Mouse (Mus musculus): ENCODE measurements around the gene Gm7879. TPM values are rescaled to one million over a fixed set of nuclear protein-coding genes. Genes with fewer than 3 reads are reported as not detected.

The Gm7879 gene
- polyA plus RNA-seq (2015; fragmentation: Nextera tagmentation; extraction: Ambion mirVana): 1.00 TPM in 1 of 2 replicates, not detected in the other

GRCm38 (mm10) chr5:43912844-43913243, at the start of gene Gm7879:
TSS of gene Gm7879 (plus strand) at chr5:43913144.

GRCm38 (mm10) chr5:43868253-43868652, 44.7 kb upstream of the Gm7879 start, which contains the start of gene Cd38:
TSS of gene Cd38 (plus strand) at chr5:43868553.

Other genes with a start within 250 kb of the Gm7879 start
- 0.44 and 0.74 TPM in 2 replicates for gene Bst1, start 94.3 kb upstream of the Gm7879 start, polyA plus RNA-seq (2015; fragmentation: Nextera tagmentation; extraction: Ambion mirVana)
- gene Fbxl5, start 91.5 kb upstream of the Gm7879 start, polyA plus RNA-seq (2015; fragmentation: Nextera tagmentation; extraction: Ambion mirVana): 27.2 and 32.8 TPM in 2 replicates
- gene Cd38, start 44.6 kb upstream of the Gm7879 start, polyA plus RNA-seq (2015; fragmentation: Nextera tagmentation; extraction: Ambion mirVana): 5.5 and 6.8 TPM in 2 replicates
- gene Fgfbp1, start 68.6 kb downstream of the Gm7879 start, polyA plus RNA-seq (2015; fragmentation: Nextera tagmentation; extraction: Ambion mirVana): 6.5 TPM in 1 of 2 replicates, not detected in the other
- gene Prom1, start 188.9 kb downstream of the Gm7879 start, polyA plus RNA-seq (2015; fragmentation: Nextera tagmentation; extraction: Ambion mirVana): 4.7 and 5.5 TPM in 2 replicates